Mouse (Mus musculus) limb, embryonic 14.5 days (tissue): ENCODE data around the gene Itih3. TPM values are rescaled to one million over a fixed set of nuclear protein-coding genes. Genes with fewer than 3 reads are reported as not detected.

Source experiments
- ATAC-seq: fragments of 200-750 bp; cut with Nextera tagmentation; 2 replicates; pipeline ENCODE4 v1.8.0; 2017; ENCODE audit warnings: low read depth, moderate number of reproducible peaks, moderate TSS enrichment; ENCODE audit not compliant: low FRiP score
- DNase-seq: peaks from one replicate; pipeline ENCODE4 v3.0.0-alpha.2; 2015; ENCODE audit warnings: low spot score
- H3K27ac ChIP-seq: fragments of 300-500 bp; sonication (generic); replicated peaks from 2 replicates; pipeline ENCODE4 v1.5.1; 2014; ENCODE audit warnings: low read depth, mild to moderate bottlenecking, low read length, moderate library complexity, mixed read lengths
- H3K27me3 ChIP-seq: fragments of 300-500 bp; sonication (generic); 2 replicates; pipeline ENCODE4 v1.6.1; 2014; ENCODE audit warnings: low read length, mixed read lengths; ENCODE audit not compliant: control insufficient read depth, insufficient read depth
- H3K36me3 ChIP-seq: fragments of 300-500 bp; sonication (generic); 2 replicates; pipeline ENCODE4 v1.6.1; 2014; ENCODE audit warnings: mild to moderate bottlenecking, low read length, moderate library complexity, mixed read lengths; ENCODE audit not compliant: control insufficient read depth, insufficient read depth
- H3K4me1 ChIP-seq: fragments of 300-500 bp; sonication (generic); 2 replicates; pipeline ENCODE4 v1.6.1; 2014; ENCODE audit warnings: antibody characterized with exemption, low read length, mixed read lengths; ENCODE audit not compliant: control insufficient read depth, insufficient read depth
- H3K4me2 ChIP-seq: fragments of 300-500 bp; sonication (generic); replicated peaks from 2 replicates; pipeline ENCODE4 v1.6.1; 2014; ENCODE audit warnings: low read depth, mild to moderate bottlenecking, low read length, moderate library complexity; ENCODE audit not compliant: severe bottlenecking
- H3K4me3 ChIP-seq: fragments of 300-500 bp; sonication (generic); replicated peaks from 2 replicates; pipeline ENCODE4 v1.5.1; 2014; ENCODE audit warnings: low read length
- H3K9ac ChIP-seq: fragments of 300-500 bp; sonication (generic); 2 replicates; pipeline ENCODE4 v1.6.1; 2014; ENCODE audit warnings: mild to moderate bottlenecking, low read depth, low read length, moderate library complexity; ENCODE audit not compliant: severe bottlenecking
- H3K9me3 ChIP-seq: fragments of 300-500 bp; sonication (generic); 2 replicates; pipeline ENCODE4 v1.6.1; 2016; ENCODE audit warnings: low read length; ENCODE audit not compliant: control insufficient read depth
- POLR2A ChIP-seq: fragments of 200-500 bp; IDR thresholded peaks from 2 replicates; pipeline ENCODE4 v1.8.0; 2012; ENCODE audit warnings: inconsistent platforms, mild to moderate bottlenecking, moderate library complexity, borderline replicate concordance; ENCODE audit not compliant: insufficient read depth, insufficient read length; ENCODE audit errors: extremely low read depth
- WGBS: fragments of 180-500 bp; shearing (Covaris S2); extraction: QIAGEN DNeasy Blood & Tissue Kit; methylation state at CpG from one replicate; pipeline ENCODE4 v1.1.7; 2014; 5-methylcytosine and 5-hydroxymethylcytosine counted together
- polyA plus RNA-seq, 2 experiments: library from polyadenylated mRNA; depleted of rRNA in 1 of 2; stranded (reverse) in 1 of 2; unstranded in 1 of 2; fragments of >200 nt; fragmentation: Nextera tagmentation in 1 of 2; extraction: Ambion mirVana in 1 of 2; gene quantifications; 2 replicates each; pipeline versions ENCODE4 v1.2.1 to v1.2.3; 2012 to 2014

Gene Itih3
- polyA plus RNA-seq, 2 experiments: 0.21 to 0.36 TPM

DNA sequence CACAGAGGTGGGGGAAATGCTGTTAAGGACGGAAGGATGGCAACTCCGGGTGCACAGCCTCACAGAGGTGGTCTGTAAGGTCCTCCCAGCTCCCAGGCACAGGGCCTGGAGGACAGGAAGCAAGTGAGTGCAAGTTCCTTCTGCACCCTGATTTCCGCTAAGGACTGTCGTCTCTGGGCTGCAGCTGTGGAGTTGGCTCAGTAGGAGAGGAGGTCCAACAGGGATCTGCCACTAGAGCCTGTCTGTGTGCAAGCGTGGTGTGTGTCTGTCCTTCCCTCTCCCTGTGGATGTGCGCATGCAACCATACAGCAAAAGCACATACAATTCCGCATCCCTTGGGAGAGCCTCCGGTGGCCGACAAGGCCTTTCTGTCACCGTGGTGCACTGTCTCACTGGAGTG, 47.1 kb downstream of the Itih3 start:
- no peak overlapping the region for H3K4me2 ChIP-seq
- no peak overlapping the region for H3K4me3 ChIP-seq
- H3K36me3 ChIP-seq: peaks cover 46% of the 10 kb centered on the region
- 90% methylated on average over 10 of the region's 10 CpGs for WGBS
- DNase-seq (no peak), ATAC-seq (no peak)
- H3K9me3 ChIP-seq: no peaks in the 10 kb centered on the region
- H3K27ac ChIP-seq: no peak overlapping the region
- no peak for TF ChIP-seq POLR2A
- no peaks in the 10 kb centered on the region for H3K27me3 ChIP-seq
- no peak overlapping the region for H3K9ac ChIP-seq
- peaks cover 4% of the 10 kb centered on the region; the same call in 1 of the 2 replicates for H3K4me1 ChIP-seq

- no peak overlapping the region for H3K27ac ChIP-seq
- no peaks in the 10 kb centered on the region for H3K27me3 ChIP-seq
- H3K4me1 ChIP-seq: peaks cover 8% of the 10 kb centered on the region
- no peak overlapping the region for H3K9ac ChIP-seq
- DNase-seq (no peak), ATAC-seq (no peak)
- H3K4me3 ChIP-seq: no peak overlapping the region
- H3K36me3 ChIP-seq: peaks cover 46% of the 10 kb centered on the region
- 89% methylated on average over 9 of the region's 9 CpGs for WGBS
- H3K9me3 ChIP-seq: no peaks in the 10 kb centered on the region
- no peak overlapping the region for H3K4me2 ChIP-seq
- no peak for TF ChIP-seq POLR2A
Observed at GRCm38 (mm10) chr14:30875955-30876354, 47.6 kb downstream of the Itih3 start.

- WGBS: 87% methylated on average over 12 of the region's 12 CpGs
- H3K4me2 ChIP-seq: no peak overlapping the region
- H3K27ac ChIP-seq: no peak overlapping the region
- H3K4me3 ChIP-seq: no peak overlapping the region
- peaks cover 46% of the 10 kb centered on the region for H3K36me3 ChIP-seq
- H3K4me1 ChIP-seq: peaks cover 14% of the 10 kb centered on the region
- H3K9ac ChIP-seq: no peak overlapping the region
- H3K27me3 ChIP-seq: no peaks in the 10 kb centered on the region
- no peaks in the 10 kb centered on the region for H3K9me3 ChIP-seq
- DNase-seq (no peak), ATAC-seq (no peak)
- no peak for TF ChIP-seq POLR2A
Observed at GRCm38 (mm10) chr14:30875130-30875865, 48.3 kb downstream of the Itih3 start.

GRCm38 (mm10) chr14:30874095-30874700, 49.4 kb downstream of the Itih3 start:
- H3K4me2 ChIP-seq: no peak overlapping the region
- 82% methylated on average over 18 of the region's 18 CpGs for WGBS
- H3K9me3 ChIP-seq: no peaks in the 10 kb centered on the region
- H3K27me3 ChIP-seq: no peaks in the 10 kb centered on the region
- H3K9ac ChIP-seq: no peak overlapping the region
- DNase-seq: no peak
- peaks cover 43% of the 10 kb centered on the region for H3K36me3 ChIP-seq
- H3K27ac ChIP-seq: no peak overlapping the region
- no peak for ATAC-seq
- no peak for TF ChIP-seq POLR2A
- H3K4me3 ChIP-seq: no peak overlapping the region
- H3K4me1 ChIP-seq: peaks cover 21% of the 10 kb centered on the region

DNA sequence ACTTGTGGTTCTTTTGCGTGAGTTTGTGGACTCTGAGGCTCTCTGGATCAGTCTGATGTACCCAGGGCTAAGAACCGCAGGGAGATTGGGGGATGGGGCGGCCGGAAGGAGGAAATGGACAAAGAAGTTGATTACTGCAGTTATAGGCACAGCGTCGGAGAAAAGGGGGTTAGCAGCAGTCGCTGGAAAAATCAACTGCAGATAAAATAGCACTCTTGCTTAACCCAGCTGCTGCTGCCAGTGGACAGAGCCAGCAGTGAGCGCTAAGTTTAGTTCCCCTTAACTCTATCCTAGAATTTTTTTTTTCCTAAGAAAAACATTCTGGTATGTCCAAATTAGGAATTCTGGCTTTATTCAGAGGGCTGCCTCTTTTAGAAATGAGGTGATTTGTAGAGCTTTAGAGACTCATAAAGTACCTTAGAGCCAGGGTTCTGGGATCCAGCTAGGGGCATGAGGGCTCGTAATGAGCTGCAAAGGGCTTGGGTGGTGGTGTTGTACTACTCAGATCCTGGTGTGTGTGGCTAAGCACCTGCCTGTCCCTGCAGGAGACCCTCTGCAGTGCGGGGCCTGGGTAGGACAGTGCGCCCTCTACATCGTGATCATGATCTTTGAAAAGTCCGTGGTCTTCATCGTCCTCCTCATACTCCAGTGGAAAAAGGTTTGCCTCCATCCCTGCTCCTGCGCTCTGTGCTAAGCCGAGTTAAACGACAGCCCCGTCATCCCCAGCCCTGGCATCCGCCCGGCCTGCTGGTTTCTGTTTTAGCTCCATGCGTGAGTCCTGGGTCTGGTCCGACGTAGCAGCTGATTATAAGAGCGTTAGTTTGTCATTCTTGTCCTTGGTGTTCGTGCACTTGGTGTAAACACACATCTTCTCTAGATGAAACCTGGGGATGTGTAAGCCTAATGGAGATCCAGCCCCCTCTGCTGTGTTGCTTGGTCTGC, 53.1 kb downstream of the Itih3 start:
- no peak overlapping the region for H3K4me3 ChIP-seq
- no peaks in the 10 kb centered on the region for H3K27me3 ChIP-seq
- peaks cover 47% of the 10 kb centered on the region for H3K36me3 ChIP-seq
- peak; percentile 58 for DNase-seq
- peaks cover 24% of the 10 kb centered on the region for H3K4me1 ChIP-seq
- 45% methylated on average over 25 of the region's 25 CpGs for WGBS
- ATAC-seq: peak; percentile 65
- H3K27ac ChIP-seq: peak overlapping the region; percentile 82
- no peaks in the 10 kb centered on the region for H3K9me3 ChIP-seq
- no peak for TF ChIP-seq POLR2A
- peak overlapping the region; percentile 16; the same call in 1 of the 2 replicates for H3K9ac ChIP-seq
- H3K4me2 ChIP-seq: no peak overlapping the region; the same call in 1 of the 2 replicates
